Mouse (Mus musculus) layer of hippocampus, adult 2 months (tissue): ENCODE results near the gene Olfr624. TPM values are rescaled to one million over a fixed set of nuclear protein-coding genes. Genes with fewer than 3 reads are reported as not detected.
"Not testable (repeated sequence)": the region's sequence is repeated elsewhere in the genome, so short reads cannot be mapped to it uniquely, and the experiment has no call there.

Experiments used
- DNase-seq, 2 experiments: peaks; one replicate each; pipeline ENCODE4 v3.0.0; 2022; ENCODE audit warnings: low spot score in 2 of 2
- H3K27ac ChIP-seq: fragments of 200-600 bp; 2 replicates; pipeline ENCODE4 v1.8.1; 2022
- H3K4me3 ChIP-seq: fragments of 200-600 bp; 2 replicates; pipeline ENCODE4 v1.8.1; 2022; ENCODE audit warnings: mild to moderate bottlenecking
- CTCF ChIP-seq: fragments of 200-600 bp; conservative IDR thresholded peaks from 2 replicates; pipeline ENCODE4 v1.8.1; 2022; ENCODE audit warnings: antibody characterized with exemption, mild to moderate bottlenecking, moderate library complexity
- long read RNA-seq, 2 experiments: library from polyadenylated mRNA; stranded (forward); transcript quantifications; one replicate each; pipeline ENCODE4 v2.0.0; 2021; ENCODE audit warnings: borderline mapping rate in 2 of 2
- total RNA-seq, 2 experiments: library from RNA; stranded (reverse); gene quantifications; 2 replicates each; pipeline ENCODE4 v1.2.3; 2021

Gene Olfr624
- under 1 TPM in 1 of 2 experiments, not detected in 1; 0.08 TPM for total RNA-seq
- long read RNA-seq, experiment 1: 0 reads
- long read RNA-seq, experiment 2: 0 reads

- no peak for TF ChIP-seq CTCF
- Histone ChIP-seq H3K4me3 (no peak within 1 kb of the TSS), H3K27ac (no peak within 1 kb of the TSS)
- DNase-seq: no peak
These were observed at the start of gene Olfr624 for GRCm38 (mm10) chr7:103671091-103671490. TSS of gene Olfr624 (minus strand) at chr7:103671191.

GRCm38 (mm10) chr7:103716398-103716797 is 45.4 kb upstream of the Olfr624 start:
- not testable (repeated sequence) for H3K4me3 ChIP-seq, H3K27ac ChIP-seq
- peak; percentile 34 to 47 for DNase-seq
- peak; percentile 52 for TF ChIP-seq CTCF

- Histone ChIP-seq H3K4me3 (no peak within 1 kb of the TSS), H3K27ac (no peak within 1 kb of the TSS)
- no peak for TF ChIP-seq CTCF
- DNase-seq: no peak
These were observed 43.4 kb upstream of the Olfr624 start, which contains the start of gene Olfr243 for GRCm38 (mm10) chr7:103714371-103714770. TSS of gene Olfr243 (plus strand) at chr7:103714671.

GRCm38 (mm10) chr7:103712024-103712423 is 41.0 kb upstream of the Olfr624 start:
- no peak for DNase-seq
- peak; percentile 51 for TF ChIP-seq CTCF
- Histone ChIP-seq H3K4me3 (no peak overlapping the region), H3K27ac (no peak overlapping the region)

GRCm38 (mm10) chr7:103699469-103699868 is 28.5 kb upstream of the Olfr624 start:
- no peak overlapping the region for H3K27ac ChIP-seq
- H3K4me3 ChIP-seq: no peak overlapping the region
- TF ChIP-seq CTCF: no peak
- DNase-seq: no peak

GRCm38 (mm10) chr7:103682420-103682819 is 11.4 kb upstream of the Olfr624 start, which contains the start of gene Olfr625-ps1:
TSS of gene Olfr625-ps1 (plus strand) at chr7:103682720.
- no peak within 1 kb of the TSS for H3K27ac ChIP-seq
- TF ChIP-seq CTCF: no peak
- H3K4me3 ChIP-seq: no peak within 1 kb of the TSS
- no peak for DNase-seq

GRCm38 (mm10) chr7:103663598-103663997 is 7.4 kb downstream of the Olfr624 start, which contains the start of gene Olfr623:
TSS of gene Olfr623 (minus strand) at chr7:103663698.
- TF ChIP-seq CTCF: no peak

GRCm38 (mm10) chr7:103644070-103644469 is 26.9 kb downstream of the Olfr624 start:
- no peak for TF ChIP-seq CTCF
- no peak for DNase-seq
- H3K4me3 ChIP-seq: no peak overlapping the region
- no peak overlapping the region for H3K27ac ChIP-seq

More at GRCm38 (mm10) chr7:103663598-103663997, 7.4 kb downstream of the Olfr624 start, which contains the start of gene Olfr623:
- Histone ChIP-seq H3K27ac (no peak within 1 kb of the TSS), H3K4me3 (no peak within 1 kb of the TSS)
- DNase-seq: no peak

GRCm38 (mm10) chr7:103642602-103643001 is 28.4 kb downstream of the Olfr624 start, which contains the start of gene Olfr622:
TSS of gene Olfr622 (minus strand) at chr7:103642702.
- no peak for DNase-seq

GRCm38 (mm10) chr7:103636795-103637194 is 34.2 kb downstream of the Olfr624 start:
- no peak for TF ChIP-seq CTCF
- no peak for DNase-seq
- no peak overlapping the region for H3K27ac ChIP-seq
- no peak overlapping the region for H3K4me3 ChIP-seq

More at GRCm38 (mm10) chr7:103642602-103643001, 28.4 kb downstream of the Olfr624 start, which contains the start of gene Olfr622:
- Histone ChIP-seq H3K27ac (no peak within 1 kb of the TSS), H3K4me3 (no peak within 1 kb of the TSS)
- TF ChIP-seq CTCF: no peak

Other genes starting within 250 kb of the Olfr624 start
- gene Olfr605, start 225.8 kb downstream of the Olfr624 start, total RNA-seq: not detected
- not detected for gene Olfr606, start 222.1 kb downstream of the Olfr624 start, total RNA-seq
- gene Olfr607, start 207.0 kb downstream of the Olfr624 start, total RNA-seq: not detected
- gene Olfr608, start 201.3 kb downstream of the Olfr624 start, total RNA-seq: not detected
- gene Olfr609, start 173.1 kb downstream of the Olfr624 start, total RNA-seq: not detected
- gene Olfr610, start 159.1 kb downstream of the Olfr624 start, total RNA-seq: not detected
- not detected for gene Olfr611, start 150.3 kb downstream of the Olfr624 start, total RNA-seq
- not detected for gene Olfr612, start 128.5 kb downstream of the Olfr624 start, total RNA-seq
- not detected for gene Olfr613, start 123.1 kb downstream of the Olfr624 start, total RNA-seq
- gene Olfr615, start 115.1 kb downstream of the Olfr624 start, total RNA-seq: not detected
- gene Olfr616, start 102.0 kb downstream of the Olfr624 start, total RNA-seq: not detected
- gene Olfr617, start 98.1 kb downstream of the Olfr624 start, total RNA-seq: not detected
- not detected for gene Olfr618, start 81.1 kb downstream of the Olfr624 start, total RNA-seq
- not detected for gene Olfr619, start 70.6 kb downstream of the Olfr624 start, total RNA-seq
- gene Olfr620, start 58.7 kb downstream of the Olfr624 start, total RNA-seq: not detected
- not detected for gene Olfr622, start 28.5 kb downstream of the Olfr624 start, total RNA-seq
- not detected for gene Olfr623, start 7.5 kb downstream of the Olfr624 start, total RNA-seq
- not detected for gene Olfr625-ps1, start 11.5 kb upstream of the Olfr624 start, total RNA-seq
- not detected for gene Olfr243, start 43.5 kb upstream of the Olfr624 start, total RNA-seq
- gene Olfr628, start 59.2 kb upstream of the Olfr624 start, total RNA-seq: not detected
- gene Olfr629, start 73.8 kb upstream of the Olfr624 start, total RNA-seq: not detected
- not detected for gene Olfr630, start 86.1 kb upstream of the Olfr624 start, total RNA-seq
- not detected for gene Olfr69, start 100.4 kb upstream of the Olfr624 start, total RNA-seq
- not detected for gene Olfr68, start 108.5 kb upstream of the Olfr624 start, total RNA-seq
- not detected for gene Olfr67, start 120.6 kb upstream of the Olfr624 start, total RNA-seq
- 10 to 100 TPM; 30.9 to 57.0 TPM for gene Hbb-bt, start 142.8 kb upstream of the Olfr624 start, total RNA-seq
- gene Hbb-bs, start 156.9 kb upstream of the Olfr624 start, total RNA-seq: 100 to 1,000 TPM; 322 to 529 TPM
- gene Hbb-bh2, start 169.3 kb upstream of the Olfr624 start, total RNA-seq: not detected
- gene Hbb-bh1, start 172.0 kb upstream of the Olfr624 start, total RNA-seq: not detected
- not detected for gene Hbb-y, start 182.0 kb upstream of the Olfr624 start, total RNA-seq
- not detected for gene Olfr66, start 215.1 kb upstream of the Olfr624 start, total RNA-seq
- gene Olfr64, start 223.3 kb upstream of the Olfr624 start, total RNA-seq: not detected
- not detected for gene Olfr65, start 232.3 kb upstream of the Olfr624 start, total RNA-seq